Mouse (Mus musculus) adrenal gland, postnatal 14 days (tissue): Measurements from ENCODE around the gene Surf4. TPM values are rescaled to one million over a fixed set of nuclear protein-coding genes. Genes with fewer than 3 reads are reported as not detected.
"Not testable (repeated sequence)": the region's sequence is repeated elsewhere in the genome, so short reads cannot be mapped to it uniquely, and the experiment has no call there.

ENCODE experiments used
- DNase-seq: peaks from one replicate; pipeline ENCODE4 v3.0.0; 2021; ENCODE audit warnings: mixed read lengths
- total RNA-seq: library from RNA; stranded (reverse); gene quantifications from 2 replicates; pipeline ENCODE4 v1.2.3, GENCODE M21; 2021

Surf4 gene
- total RNA-seq, 1 experiment from 2014 or later = 142 TPM

DNA sequence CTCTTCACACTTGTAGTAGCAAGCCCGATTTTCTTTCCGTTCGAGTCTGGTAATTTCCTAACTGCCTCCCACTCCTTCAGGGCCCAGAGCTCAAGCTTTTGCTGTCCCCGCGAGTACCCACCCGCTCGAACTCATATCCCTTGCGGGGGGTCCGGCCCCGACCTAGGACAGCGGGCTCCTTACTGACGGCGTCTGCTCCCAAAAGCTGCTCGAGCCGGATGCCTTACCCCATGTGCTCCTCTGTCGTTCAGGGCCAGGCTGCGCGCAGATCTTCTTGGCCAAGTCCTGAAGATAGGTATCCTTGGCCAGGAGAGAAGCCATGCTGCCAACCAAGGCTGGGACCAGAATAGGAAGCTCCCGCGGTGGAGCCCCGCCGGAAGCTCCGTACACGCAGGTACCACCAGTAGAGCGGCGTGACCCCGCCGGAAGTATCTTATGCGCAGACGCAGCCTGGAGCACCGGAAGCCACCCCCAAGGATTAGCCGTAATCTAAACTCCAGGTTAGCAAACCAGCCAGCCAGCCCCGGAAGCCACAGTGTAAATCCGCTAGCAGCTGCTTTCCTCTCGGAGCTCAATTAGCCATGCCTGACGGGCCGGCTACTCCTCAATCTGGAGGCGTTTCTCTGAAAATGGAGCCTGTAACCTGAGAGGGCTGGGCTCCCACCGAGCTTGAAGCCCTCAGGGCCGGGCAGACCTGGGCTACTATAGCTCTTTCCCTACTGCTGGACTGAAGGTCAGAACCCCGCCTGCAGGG, 31.1 kb downstream of the Surf4 start, which contains the start of gene Surf6:
Gene Surf6, minus strand, starts transcription at position 413 of the 754 bp plus-strand sequence.
- peak; percentile 97 for DNase-seq

DNA sequence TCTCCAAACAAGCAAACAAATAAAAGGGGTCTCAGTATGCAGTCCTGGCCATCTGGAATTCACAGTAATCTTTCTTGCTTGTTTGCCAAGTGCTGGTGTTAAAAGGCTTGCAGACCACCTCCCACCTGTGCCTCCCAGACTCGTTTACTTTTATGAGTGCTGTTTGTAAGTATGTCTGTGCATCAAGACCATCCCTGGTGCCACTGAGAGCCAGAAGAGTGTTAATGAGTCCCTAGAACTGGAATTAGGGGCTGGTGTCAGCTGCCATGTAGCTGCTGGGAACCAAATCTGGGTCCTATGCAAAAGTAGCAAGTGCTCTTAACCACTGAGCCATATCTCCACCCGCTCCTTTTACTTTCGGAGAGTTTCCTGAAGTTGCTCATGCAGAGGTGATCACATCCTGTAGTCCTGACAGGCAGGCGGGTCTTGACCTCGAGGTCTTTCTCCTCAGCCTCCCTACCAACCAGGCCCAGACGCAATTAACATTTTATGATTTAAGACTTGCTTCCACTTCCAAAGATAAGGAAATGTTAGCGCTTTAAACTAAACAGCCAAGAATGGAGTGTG, 31.8 kb downstream of the Surf4 start:
- no peak for DNase-seq

DNA sequence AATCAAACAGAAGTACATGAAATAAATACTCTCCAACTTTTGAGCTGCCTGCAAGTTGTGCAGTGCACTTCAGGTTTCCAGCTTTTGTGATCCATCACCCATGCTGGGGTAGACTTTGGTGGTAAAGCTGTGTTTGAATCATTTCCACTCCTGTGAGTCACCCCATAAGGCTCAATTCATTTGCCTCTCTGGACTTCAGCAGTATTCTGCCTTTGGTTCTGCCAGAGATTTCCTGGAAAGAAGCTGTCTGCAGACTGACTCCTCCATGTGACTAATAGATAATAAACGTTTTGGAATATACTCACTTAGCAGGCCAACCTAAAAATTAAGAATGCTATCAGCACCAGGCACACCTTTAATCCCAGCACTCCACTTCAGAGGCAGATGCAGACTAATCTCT, 33.0 kb downstream of the Surf4 start:
- DNase-seq = no peak

DNA sequence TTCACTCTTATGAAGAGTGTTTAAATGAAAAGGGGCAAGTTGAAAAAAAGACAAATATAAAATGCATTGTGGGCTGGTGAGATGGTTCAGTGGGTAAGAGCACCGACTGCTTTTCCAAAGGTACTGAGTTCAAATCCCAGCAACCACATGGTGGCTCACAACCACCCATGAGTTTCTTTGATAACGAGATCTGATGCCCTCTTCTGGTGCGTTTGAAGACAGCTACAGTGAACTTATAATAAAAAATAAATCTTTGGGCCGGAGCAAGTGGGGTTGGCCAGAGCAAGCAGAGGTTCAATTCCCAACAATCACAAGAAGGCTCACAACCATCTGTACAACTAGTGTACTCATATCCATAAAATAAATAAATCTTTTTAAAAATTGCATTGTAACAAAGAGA, 37.8 kb downstream of the Surf4 start:
- DNase-seq = no peak

DNA sequence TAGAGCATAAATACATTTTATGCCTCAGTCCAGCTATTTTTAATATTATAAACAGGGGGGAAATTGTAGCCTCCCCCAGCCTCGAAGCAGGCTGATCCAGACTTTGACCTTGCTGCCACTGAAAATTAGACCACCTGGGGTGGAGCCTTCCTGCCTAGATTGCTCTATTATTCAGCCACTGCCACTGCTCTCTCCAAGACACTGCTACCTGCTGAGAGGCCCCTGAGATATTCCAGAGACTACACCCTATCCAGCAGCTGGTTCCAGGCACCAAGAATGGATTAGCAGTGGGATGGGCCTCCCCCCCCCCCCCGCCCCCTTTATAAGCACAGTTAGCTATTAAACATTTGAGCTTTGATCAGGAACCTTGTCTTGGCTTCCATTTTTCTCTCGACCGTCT, 47.6 kb downstream of the Surf4 start:
- not testable (repeated sequence) for DNase-seq

DNA sequence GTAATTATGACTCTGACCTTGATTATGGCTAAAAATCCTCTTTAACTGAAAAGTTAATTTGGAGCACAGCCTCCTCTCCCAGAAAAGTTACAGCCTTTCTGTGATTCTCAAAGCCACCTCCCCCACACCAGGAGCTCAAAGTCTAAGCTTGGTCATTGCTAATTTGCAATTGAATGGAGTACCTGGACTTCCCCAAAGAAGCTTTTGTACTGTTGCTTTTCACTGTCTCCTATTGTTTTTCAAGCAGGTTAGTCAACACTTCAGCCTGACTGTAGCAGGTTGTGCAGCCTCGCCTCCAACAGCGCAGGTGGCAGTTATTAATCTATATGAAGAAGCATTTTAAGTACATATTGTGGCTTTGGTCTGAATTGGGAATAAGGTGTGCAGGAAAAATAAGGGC, 48.2 kb downstream of the Surf4 start:
- not testable (repeated sequence) for DNase-seq

DNA sequence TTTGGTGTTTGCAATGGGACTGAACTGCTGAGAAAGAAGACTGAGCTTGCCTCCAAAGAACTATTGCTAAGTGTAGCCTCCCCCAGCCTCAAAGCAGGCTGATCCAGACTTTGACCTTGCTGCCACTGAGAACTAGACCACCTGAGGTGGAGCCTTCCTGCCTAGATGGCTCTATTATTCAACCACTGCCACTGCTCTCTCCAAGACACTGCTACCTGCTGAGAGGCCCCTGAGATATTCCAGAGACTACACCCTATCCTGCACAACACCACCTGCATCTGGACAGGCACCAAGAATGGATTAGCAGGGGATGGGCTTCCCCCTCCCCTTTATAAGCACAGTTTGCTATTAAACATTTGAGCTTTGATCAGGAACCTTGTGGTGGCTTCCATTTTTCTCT, 55.2 kb downstream of the Surf4 start:
- no peak for DNase-seq

DNA sequence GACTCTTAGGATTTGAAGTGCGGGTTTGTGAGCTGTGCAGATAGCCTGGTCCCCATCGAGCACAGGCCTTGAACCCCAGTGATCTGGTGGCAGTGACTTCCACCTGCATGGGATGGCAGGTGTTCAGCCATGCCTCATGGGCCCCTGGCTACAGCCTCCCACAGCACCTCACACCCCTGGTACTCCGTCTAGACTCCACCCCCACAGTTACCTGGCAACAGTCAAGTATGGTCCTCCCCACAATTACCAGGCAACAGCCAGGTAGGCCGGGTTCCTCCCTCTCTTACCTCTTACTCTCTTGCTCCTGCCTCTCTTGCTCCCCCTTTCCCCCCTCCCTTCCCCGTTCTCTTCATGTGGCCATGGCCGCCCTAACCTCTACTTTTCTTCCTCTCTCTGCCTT, 63.1 kb downstream of the Surf4 start:
- no peak for DNase-seq

Other genes starting within 250 kb of the Surf4 start
- not detected in 2 replicates for gene Abo, start 68.9 kb downstream of the Surf4 start, total RNA-seq
- gene Surf6, start 31.0 kb downstream of the Surf4 start, total RNA-seq = 26.8 and 32.1 TPM in 2 replicates
- gene Med22, start 23.3 kb downstream of the Surf4 start, total RNA-seq = 42.8 and 50.4 TPM in 2 replicates
- 490 and 536 TPM in 2 replicates for gene Rpl7a, start 23.2 kb downstream of the Surf4 start, total RNA-seq
- gene Surf2, start 17.6 kb downstream of the Surf4 start, total RNA-seq = 33.0 and 35.2 TPM in 2 replicates
- 81.6 and 84.1 TPM in 2 replicates for gene Surf1, start 17.4 kb downstream of the Surf4 start, total RNA-seq
- 0.45 TPM in 1 of 2 replicates, not detected in the other for gene Stkld1, start 119 bp upstream of the Surf4 start, total RNA-seq
- gene Rexo4, start 30.5 kb upstream of the Surf4 start, total RNA-seq = 35.1 and 38.5 TPM in 2 replicates
- gene Adamts13, start 39.5 kb upstream of the Surf4 start, total RNA-seq = 0.75 and 2.1 TPM in 2 replicates
- 36.5 and 41.6 TPM in 2 replicates for gene Cacfd1, start 76.0 kb upstream of the Surf4 start, total RNA-seq
- gene Slc2a6, start 94.1 kb upstream of the Surf4 start, total RNA-seq = 0.63 and 1.7 TPM in 2 replicates
- not detected in 2 replicates for gene Mymk, start 138.3 kb upstream of the Surf4 start, total RNA-seq
- 11.5 and 11.7 TPM in 2 replicates for gene Adamtsl2, start 145.5 kb upstream of the Surf4 start, total RNA-seq
- 2.0 and 2.1 TPM in 2 replicates for gene Fam163b, start 208.6 kb upstream of the Surf4 start, total RNA-seq
- 334 and 392 TPM in 2 replicates for gene Dbh, start 231.3 kb upstream of the Surf4 start, total RNA-seq